Mouse (Mus musculus) liver, embryonic 12.5 days (tissue): ENCODE results near the gene Nat9. TPM values are rescaled to one million over a fixed set of nuclear protein-coding genes. Genes with fewer than 3 reads are reported as not detected.

Experiments
- ATAC-seq: fragments of 200-750 bp; cut with Nextera tagmentation; 2 replicates; pipeline ENCODE4 v1.8.0; 2017; ENCODE audit warnings: moderate number of reproducible peaks, mild to moderate bottlenecking, moderate library complexity
- H3K27ac ChIP-seq: fragments of 300-500 bp; sonication (generic); 2 replicates; pipeline ENCODE4 v1.5.1; 2016; ENCODE audit warnings: mild to moderate bottlenecking
- H3K27me3 ChIP-seq: fragments of 300-500 bp; sonication (generic); replicated peaks from 2 replicates; pipeline ENCODE4 v1.6.1; 2016; ENCODE audit warnings: mild to moderate bottlenecking, moderate library complexity
- H3K36me3 ChIP-seq: fragments of 300-500 bp; sonication (generic); 2 replicates; pipeline ENCODE4 v1.6.1; 2016; ENCODE audit warnings: mild to moderate bottlenecking, moderate library complexity
- H3K4me1 ChIP-seq: fragments of 300-500 bp; sonication (generic); 2 replicates; pipeline ENCODE4 v1.6.1; 2016
- H3K4me2 ChIP-seq: fragments of 300-500 bp; sonication (generic); 2 replicates; pipeline ENCODE4 v1.6.1; 2016; ENCODE audit warnings: mild to moderate bottlenecking, moderate library complexity
- H3K4me3 ChIP-seq: fragments of 300-500 bp; sonication (generic); 2 replicates; pipeline ENCODE4 v1.5.1; 2016; ENCODE audit warnings: mild to moderate bottlenecking, moderate library complexity
- H3K9ac ChIP-seq: fragments of 300-500 bp; sonication (generic); 2 replicates; pipeline ENCODE4 v1.6.1; 2016; ENCODE audit warnings: mild to moderate bottlenecking, moderate library complexity
- H3K9me3 ChIP-seq: fragments of 300-500 bp; sonication (generic); replicated peaks from 2 replicates; pipeline ENCODE4 v1.6.1; 2016; ENCODE audit warnings: mild to moderate bottlenecking, moderate library complexity
- WGBS: fragments of 180-500 bp; shearing (Covaris S2); methylation state at CpG from one replicate; pipeline ENCODE4 v1.1.7; 2016; ENCODE audit not compliant: insufficient replicate concordance; 5-methylcytosine and 5-hydroxymethylcytosine counted together
- polyA plus RNA-seq: library from polyadenylated mRNA; unstranded; fragments of >200 nt; fragmentation: Nextera tagmentation; extraction: Ambion mirVana; gene quantifications from 2 replicates; pipeline ENCODE4 v1.2.1, GENCODE M21; 2016

The Nat9 gene
- polyA plus RNA-seq, 1 experiment from 2014 or later, result 12.9 TPM

DNA sequence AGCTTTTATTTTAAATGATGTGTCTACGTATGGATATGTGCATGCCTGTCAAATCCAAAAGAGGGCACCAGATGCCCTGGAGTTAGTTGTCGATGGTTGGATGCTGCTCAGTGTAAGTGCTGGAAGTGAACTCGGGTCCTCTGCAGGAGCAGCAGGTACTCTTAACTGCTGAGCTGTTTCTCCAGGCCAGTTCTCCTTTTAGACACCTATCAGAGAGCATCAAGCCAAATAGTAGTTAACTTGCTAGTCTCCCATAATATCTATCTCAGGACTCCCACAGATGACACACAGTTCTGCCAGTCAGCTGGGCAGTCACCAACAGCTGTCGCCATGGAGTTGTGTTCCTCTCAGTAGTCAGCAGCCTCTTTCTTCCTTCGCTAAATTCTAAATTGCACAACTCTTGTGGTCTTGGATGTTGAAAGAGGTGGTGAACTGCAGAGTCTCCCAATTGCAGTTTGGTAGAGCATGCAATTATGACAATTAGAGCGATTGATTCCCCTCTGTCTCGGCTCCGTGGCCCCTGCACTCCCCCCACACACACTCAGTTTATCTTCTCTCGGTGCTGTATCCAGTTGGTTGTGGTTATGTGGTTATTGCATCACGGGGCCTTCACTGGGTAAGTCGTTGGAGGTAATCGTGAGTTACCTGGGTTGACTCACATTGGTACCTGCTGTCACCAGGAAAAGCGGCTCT lies 1.0 kb upstream of the Nat9 start:
- peaks cover 23% of the 10 kb centered on the region for H3K36me3 ChIP-seq
- 0 out of 2 replicates have a peak overlapping the region, but pooled peaks have one; percentile 12 for H3K9ac ChIP-seq
- WGBS, result 29% methylated on average over 13 of the region's 13 CpGs
- H3K4me3 ChIP-seq, result peak overlapping the region; percentile 76; the same call in 1 of the 2 replicates
- no peak for ATAC-seq
- peak overlapping the region; percentile 95 for H3K4me2 ChIP-seq
- no peaks in the 10 kb centered on the region for H3K9me3 ChIP-seq
- no peaks in the 10 kb centered on the region for H3K27me3 ChIP-seq
- peaks cover 65% of the 10 kb centered on the region for H3K4me1 ChIP-seq
- H3K27ac ChIP-seq, result peak overlapping the region; percentile 51; the same call in 1 of the 2 replicates

GRCm38 (mm10) chr11:115187224-115187639 lies 427 bp downstream of the Nat9 start, which contains the start of gene Tmem104:
Tmem104 (plus strand) TSS chr11:115187487.
- H3K4me1 ChIP-seq, result peaks cover 67% of the 10 kb centered on the region
- peak within 1 kb of the TSS; percentile 95 for H3K4me2 ChIP-seq
- no peaks in the 10 kb centered on the region for H3K9me3 ChIP-seq
- no peaks in the 10 kb centered on the region for H3K27me3 ChIP-seq
- peak within 1 kb of the TSS; percentile 80 for H3K9ac ChIP-seq
- peak within 1 kb of the TSS; percentile 85 for H3K27ac ChIP-seq
- WGBS, result under 1% methylated on average over 39 of the region's 39 CpGs
- peaks cover 26% of the 10 kb centered on the region for H3K36me3 ChIP-seq
- H3K4me3 ChIP-seq, result peak within 1 kb of the TSS; percentile 76
- peak; percentile 92 for ATAC-seq

DNA sequence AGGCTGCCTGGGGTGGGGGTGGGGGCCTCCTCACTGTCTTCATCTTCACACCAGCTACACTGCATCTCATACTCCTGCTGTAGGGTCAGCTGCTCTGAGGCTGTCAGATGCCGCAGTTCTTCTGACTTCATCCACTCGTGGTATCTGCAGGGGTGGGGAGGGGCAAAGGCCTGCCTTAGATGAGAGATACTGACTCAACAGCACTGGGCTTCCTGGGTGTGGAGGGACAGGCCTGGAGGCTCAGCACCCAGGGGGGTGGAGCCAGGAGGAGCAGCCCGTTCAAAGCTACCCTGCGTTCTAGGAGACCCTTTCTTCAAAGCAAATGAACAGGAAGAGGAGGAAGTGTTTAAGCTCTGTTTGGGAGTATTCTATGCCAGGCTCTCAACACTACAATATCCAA lies 2.7 kb downstream of the Nat9 start:
- ATAC-seq, result no peak
- Histone ChIP-seq H3K9me3 (no peaks in the 10 kb centered on the region), H3K27me3 (no peaks in the 10 kb centered on the region), H3K36me3 (peaks cover 32% of the 10 kb centered on the region), H3K4me1 (peaks cover 59% of the 10 kb centered on the region), H3K9ac (peak overlapping the region; percentile 41), H3K4me2 (peak overlapping the region; percentile 28), H3K27ac (no peak overlapping the region), H3K4me3 (no peak overlapping the region)
- WGBS, result 20% methylated on average over 3 of the region's 4 CpGs

- no peak overlapping the region for H3K9ac ChIP-seq
- no peaks in the 10 kb centered on the region for H3K27me3 ChIP-seq
- no peak overlapping the region for H3K4me3 ChIP-seq
- no peak overlapping the region for H3K4me2 ChIP-seq
- H3K9me3 ChIP-seq, result no peaks in the 10 kb centered on the region
- 18% methylated on average over 12 of the region's 12 CpGs for WGBS
- peaks cover 55% of the 10 kb centered on the region for H3K4me1 ChIP-seq
- H3K27ac ChIP-seq, result no peak overlapping the region
- peaks cover 50% of the 10 kb centered on the region for H3K36me3 ChIP-seq
- ATAC-seq, result no peak
These were observed 5.6 kb downstream of the Nat9 start for GRCm38 (mm10) chr11:115181913-115182638.

- no peak overlapping the region for H3K4me2 ChIP-seq
- peaks cover 59% of the 10 kb centered on the region for H3K4me1 ChIP-seq
- 73% methylated on average over 6 of the region's 6 CpGs for WGBS
- no peak overlapping the region for H3K9ac ChIP-seq
- no peaks in the 10 kb centered on the region for H3K27me3 ChIP-seq
- no peak overlapping the region for H3K4me3 ChIP-seq
- H3K27ac ChIP-seq, result no peak overlapping the region
- H3K36me3 ChIP-seq, result peaks cover 64% of the 10 kb centered on the region
- H3K9me3 ChIP-seq, result no peaks in the 10 kb centered on the region
- ATAC-seq, result no peak
These were observed 7.8 kb downstream of the Nat9 start for GRCm38 (mm10) chr11:115179881-115180280.

DNA sequence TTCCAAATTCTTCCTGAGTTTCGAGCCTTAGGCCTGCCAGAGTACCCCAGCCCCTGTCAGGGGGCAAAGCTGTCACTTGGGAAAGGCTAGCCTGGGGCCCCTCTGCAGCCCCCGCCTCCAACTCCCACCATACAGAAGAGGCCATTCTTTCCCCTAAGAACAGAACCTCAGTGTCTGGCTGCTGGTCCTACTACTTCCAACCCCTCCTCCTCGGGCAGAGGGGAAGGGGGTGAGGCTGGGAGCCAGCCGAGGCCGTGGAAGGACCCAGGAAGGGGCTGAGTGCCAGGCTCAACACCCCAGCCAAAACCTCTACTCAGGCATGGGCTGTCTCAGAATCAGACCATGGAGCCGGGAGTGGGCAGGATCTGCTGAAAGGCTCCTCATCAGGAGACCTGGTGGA lies 8.5 kb downstream of the Nat9 start:
- no peak overlapping the region for H3K4me3 ChIP-seq
- 58% methylated on average over 6 of the region's 6 CpGs for WGBS
- H3K27ac ChIP-seq, result no peak overlapping the region
- H3K9me3 ChIP-seq, result no peaks in the 10 kb centered on the region
- H3K27me3 ChIP-seq, result no peaks in the 10 kb centered on the region
- no peak overlapping the region for H3K4me2 ChIP-seq
- peaks cover 64% of the 10 kb centered on the region for H3K36me3 ChIP-seq
- ATAC-seq, result no peak
- H3K9ac ChIP-seq, result no peak overlapping the region
- peaks cover 59% of the 10 kb centered on the region for H3K4me1 ChIP-seq

GRCm38 (mm10) chr11:115178766-115179165 lies 8.9 kb downstream of the Nat9 start:
- Histone ChIP-seq H3K4me2 (no peak overlapping the region), H3K27me3 (no peaks in the 10 kb centered on the region), H3K27ac (no peak overlapping the region), H3K4me3 (no peak overlapping the region), H3K9ac (no peak overlapping the region), H3K4me1 (peaks cover 63% of the 10 kb centered on the region), H3K36me3 (peaks cover 64% of the 10 kb centered on the region), H3K9me3 (no peaks in the 10 kb centered on the region)
- WGBS, result 65% methylated on average over 2 of the region's 2 CpGs
- ATAC-seq, result no peak

GRCm38 (mm10) chr11:115177559-115178195 lies 10.0 kb downstream of the Nat9 start:
- H3K27ac ChIP-seq, result peak overlapping the region; percentile 57
- peaks cover 71% of the 10 kb centered on the region for H3K4me1 ChIP-seq
- H3K4me2 ChIP-seq, result peak overlapping the region; percentile 45
- WGBS, result 65% methylated on average over 10 of the region's 10 CpGs
- ATAC-seq, result peak; percentile 48
- H3K9ac ChIP-seq, result no peak overlapping the region
- peaks cover 62% of the 10 kb centered on the region for H3K36me3 ChIP-seq
- no peak overlapping the region for H3K4me3 ChIP-seq
- H3K27me3 ChIP-seq, result no peaks in the 10 kb centered on the region
- no peaks in the 10 kb centered on the region for H3K9me3 ChIP-seq

- H3K4me1 ChIP-seq, result peaks cover 72% of the 10 kb centered on the region
- H3K36me3 ChIP-seq, result peaks cover 56% of the 10 kb centered on the region
- no peaks in the 10 kb centered on the region for H3K27me3 ChIP-seq
- H3K9me3 ChIP-seq, result no peaks in the 10 kb centered on the region
- H3K27ac ChIP-seq, result peak overlapping the region; percentile 57
- ATAC-seq, result no peak
- H3K4me2 ChIP-seq, result no peak overlapping the region
- 74% methylated on average over 24 of the region's 24 CpGs for WGBS
- no peak overlapping the region for H3K4me3 ChIP-seq
- H3K9ac ChIP-seq, result no peak overlapping the region
These were observed 11.1 kb downstream of the Nat9 start for GRCm38 (mm10) chr11:115176399-115177190.

GRCm38 (mm10) chr11:115173549-115174339 lies 13.9 kb downstream of the Nat9 start:
- peaks cover 68% of the 10 kb centered on the region for H3K4me1 ChIP-seq
- peaks cover 37% of the 10 kb centered on the region for H3K36me3 ChIP-seq
- 18% methylated on average over 16 of the region's 16 CpGs for WGBS
- H3K27ac ChIP-seq, result no peak overlapping the region
- no peaks in the 10 kb centered on the region for H3K9me3 ChIP-seq
- H3K4me2 ChIP-seq, result peak overlapping the region; percentile 39
- no peaks in the 10 kb centered on the region for H3K27me3 ChIP-seq
- ATAC-seq, result no peak
- no peak overlapping the region for H3K4me3 ChIP-seq
- no peak overlapping the region for H3K9ac ChIP-seq

DNA sequence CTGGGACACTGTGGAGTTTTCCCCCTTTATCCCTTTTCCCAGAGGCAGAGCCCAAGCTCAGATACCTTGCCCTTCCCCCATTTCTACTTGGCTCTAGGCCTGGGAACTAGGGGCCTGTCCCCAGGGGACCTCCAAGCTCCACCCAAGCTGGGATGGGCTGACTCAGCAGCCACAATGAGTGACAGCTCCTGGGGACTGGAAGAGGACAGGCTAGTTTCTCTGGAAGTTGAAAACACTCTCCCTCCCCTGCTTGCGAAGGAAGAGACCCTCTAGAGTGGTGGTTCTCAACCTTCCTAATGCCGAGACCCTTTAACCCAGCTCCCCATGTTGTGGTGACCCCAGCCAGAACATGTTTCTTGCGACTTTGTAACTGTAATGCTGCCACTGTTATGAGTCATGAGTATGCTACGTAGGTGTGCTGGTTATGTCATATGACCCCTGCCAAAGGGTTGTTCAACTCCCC lies 14.8 kb downstream of the Nat9 start:
- no peak for ATAC-seq
- peak overlapping the region; percentile 39; the same call in 1 of the 2 replicates for H3K4me2 ChIP-seq

More for the DNA sequence above, 14.8 kb downstream of the Nat9 start:
- Histone ChIP-seq H3K4me1 (peaks cover 66% of the 10 kb centered on the region), H3K4me3 (no peak overlapping the region), H3K9ac (no peak overlapping the region), H3K27me3 (no peaks in the 10 kb centered on the region), H3K27ac (no peak overlapping the region), H3K36me3 (peaks cover 34% of the 10 kb centered on the region), H3K9me3 (no peaks in the 10 kb centered on the region)
- 28% methylated on average over 4 of the region's 4 CpGs for WGBS
